In genomic region chr1:165790461-165791210, GRCm38 (mm10) we compare ENCODE assay signal across 12 mouse cellular contexts. TPM values are rescaled to one million over a fixed set of nuclear protein-coding genes. Genes with fewer than 3 reads are reported as not detected.
"Had no signal": no experiment of that assay in that cellular context is flagged by ENCODE, and none has a peak within 500 bp of the region (broad histone marks: within the 10 kb centered on the region; RNA-seq: fewer than 3 reads in every experiment).

No protein-coding gene starts in this region.

- H3K4me1 ChIP-seq: midbrain, embryonic 12.5 days; stomach, embryonic 15.5 days had no signal

- H3K4me3 ChIP-seq: midbrain, embryonic 10.5 days; midbrain, embryonic 12.5 days; myocyte; neural tube, embryonic 12.5 days; stomach, embryonic 15.5 days had no signal

- H3K9ac ChIP-seq: lung, embryonic 14.5 days; midbrain, embryonic 12.5 days; neural tube, embryonic 12.5 days; stomach, embryonic 15.5 days had no signal

- H3K9me3 ChIP-seq: midbrain, embryonic 10.5 days; midbrain, embryonic 12.5 days; neural tube, embryonic 12.5 days; stomach, embryonic 15.5 days had no signal

- H3K36me3 ChIP-seq: midbrain, embryonic 10.5 days; midbrain, embryonic 12.5 days; neural tube, embryonic 12.5 days; stomach, embryonic 15.5 days had no signal

- H3K27ac ChIP-seq: midbrain, embryonic 10.5 days; midbrain, embryonic 12.5 days; neural tube, embryonic 12.5 days; stomach, embryonic 15.5 days; stomach, postnatal 0 days had no signal

- DNase-seq: lung, adult 18-20 months; lung, embryonic 14.5 days; lung, postnatal 10 days; lung, postnatal 4 days; midbrain, embryonic 14.5 days; right cerebral cortex, postnatal 14 days had no signal

- H3K27me3 ChIP-seq: stomach, embryonic 15.5 days had no signal

RNA-seq across cellular contexts. Expression of gene Cd247, which starts 2.2 kb away (rescaled TPM):
- polyA plus RNA-seq: myocyte had no signal
